Mouse (Mus musculus): ENCODE measurements at regions not wholly inside any gene's neighbourhood (a gene's known extent, or its start where the extent isn't known, plus 50 kb on each side); places are given as distances from the start of the nearest gene placed in this dataset.

DNA sequence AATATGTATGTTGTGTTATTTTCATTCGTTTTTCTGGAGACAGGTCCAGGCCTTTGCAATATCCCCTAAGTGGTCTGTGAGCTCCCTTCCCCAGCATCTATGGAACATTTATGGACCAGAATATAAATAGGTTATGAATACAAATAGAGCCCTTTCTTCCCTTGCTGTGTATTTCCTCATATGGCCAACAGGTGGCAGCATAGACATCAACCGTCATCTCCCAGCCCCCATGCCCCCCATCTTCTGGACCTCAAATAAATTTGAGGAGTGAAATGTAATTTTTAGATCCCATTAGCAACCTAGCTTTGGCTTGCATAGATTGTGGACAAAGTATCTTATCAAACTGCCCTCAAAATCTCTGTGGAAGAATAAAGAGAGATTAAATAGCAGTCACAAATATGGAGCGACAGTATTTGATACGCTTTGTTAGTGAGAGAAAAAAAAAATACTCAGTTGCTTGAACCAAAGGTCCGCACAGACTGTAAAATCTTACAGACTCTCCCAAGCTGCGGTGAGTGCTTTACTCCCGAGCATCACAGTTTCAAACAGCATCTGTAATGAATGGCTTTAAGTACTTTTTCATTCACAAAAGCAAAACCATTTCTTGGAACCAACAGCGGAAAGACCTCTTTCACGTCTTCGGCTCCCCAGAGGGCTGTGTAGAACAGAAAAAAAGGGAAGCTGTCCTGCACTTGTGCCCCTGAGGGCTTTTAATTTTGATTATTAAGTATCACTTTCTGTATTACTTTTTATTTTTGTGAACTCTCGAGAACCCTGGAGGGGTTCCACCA lies 101.6 kb downstream of the Zfp281 start:
- 68% methylated on average over 11 of the region's 11 CpGs for WGBS
- DNase-seq (ENCODE audit: low spot score): no peak

DNA sequence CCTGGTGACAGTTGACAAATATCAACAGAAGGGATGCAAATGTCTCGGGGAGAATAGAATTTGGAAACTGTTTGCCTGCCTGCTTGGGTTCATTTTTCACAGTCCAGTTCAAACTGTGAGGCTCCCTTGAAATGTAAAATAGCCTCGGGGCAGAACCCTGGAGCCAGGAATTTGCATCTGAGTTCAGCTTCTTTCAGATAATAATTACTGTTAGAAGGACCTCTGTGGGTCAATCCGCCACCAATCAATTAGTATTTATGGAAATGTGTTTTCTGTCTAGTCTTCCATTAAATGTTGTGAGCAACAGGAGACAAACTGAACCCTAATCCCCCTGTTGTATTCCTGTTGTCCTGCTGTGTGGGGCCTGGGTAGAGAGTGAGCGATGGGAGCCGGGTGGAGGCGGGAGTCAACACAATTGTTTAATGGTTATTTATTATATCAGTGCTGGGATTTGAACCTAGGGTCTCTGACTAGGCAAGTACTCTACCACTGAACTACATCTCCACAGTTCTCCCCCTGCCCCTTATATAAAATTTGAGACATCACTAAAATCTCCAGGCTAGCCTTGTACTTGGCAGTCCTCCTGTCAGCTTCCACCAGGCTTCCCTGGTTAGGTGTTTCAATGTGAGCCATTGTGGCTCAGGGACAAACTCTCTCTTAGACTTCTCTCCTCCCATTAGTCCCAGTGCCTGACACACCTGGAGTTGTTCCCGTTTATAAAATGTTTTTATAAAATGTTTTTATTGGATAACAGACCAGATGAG lies 103.3 kb downstream of the Zfp281 start:
- Histone ChIP-seq H3K4me3 (no peak overlapping the region), H3K36me3 (no peaks in the 10 kb centered on the region), H3K9me3 (replicated peaks) (no peaks in the 10 kb centered on the region), H3K27me3 (ENCODE audit: low read depth, poor library complexity, severe bottlenecking) (peaks cover 10% of the 10 kb centered on the region; the same call in 1 of the 2 replicates), H3K27ac (replicated peaks) (no peak overlapping the region), H3K4me1 (peaks cover 20% of the 10 kb centered on the region)
- 23% methylated on average over 7 of the region's 7 CpGs for WGBS
- no peak for DNase-seq (ENCODE audit: low spot score)

More for the DNA sequence above, 101.6 kb downstream of the Zfp281 start:
- H3K27me3 ChIP-seq (ENCODE audit: low read depth, poor library complexity, severe bottlenecking): peaks cover 10% of the 10 kb centered on the region; the same call in 1 of the 2 replicates
- H3K36me3 ChIP-seq: no peaks in the 10 kb centered on the region
- H3K9me3 ChIP-seq (replicated peaks): no peaks in the 10 kb centered on the region
- H3K4me1 ChIP-seq: peaks cover 20% of the 10 kb centered on the region
- no peak overlapping the region for H3K27ac ChIP-seq (replicated peaks)
- H3K4me3 ChIP-seq: no peak overlapping the region

GRCm38 (mm10) chr1:136728632-136728944 lies 103.9 kb downstream of the Zfp281 start:
- Histone ChIP-seq H3K36me3 (no peaks in the 10 kb centered on the region), H3K27ac (replicated peaks) (no peak overlapping the region), H3K4me1 (peaks cover 20% of the 10 kb centered on the region), H3K9me3 (replicated peaks) (no peaks in the 10 kb centered on the region), H3K27me3 (ENCODE audit: low read depth, poor library complexity, severe bottlenecking) (peaks cover 10% of the 10 kb centered on the region; the same call in 1 of the 2 replicates), H3K4me3 (no peak overlapping the region)
- WGBS: 78% methylated on average over 4 of the region's 4 CpGs
- no peak for DNase-seq (ENCODE audit: low spot score)

- no peaks in the 10 kb centered on the region for H3K36me3 ChIP-seq
- DNase-seq (ENCODE audit: low spot score): no peak
- H3K4me3 ChIP-seq: no peak overlapping the region
- H3K27ac ChIP-seq (replicated peaks): no peak overlapping the region
- peaks cover 10% of the 10 kb centered on the region; the same call in 1 of the 2 replicates for H3K27me3 ChIP-seq (ENCODE audit: low read depth, poor library complexity, severe bottlenecking)
- no peaks in the 10 kb centered on the region for H3K9me3 ChIP-seq (replicated peaks)
- H3K4me1 ChIP-seq: peaks cover 20% of the 10 kb centered on the region
- 62% methylated on average over 11 of the region's 11 CpGs for WGBS
Observed at GRCm38 (mm10) chr1:136730638-136731037, 105.9 kb downstream of the Zfp281 start.

- Histone ChIP-seq H3K4me1 (peaks cover 4% of the 10 kb centered on the region; the same call in 1 of the 2 replicates), H3K9me3 (replicated peaks) (no peaks in the 10 kb centered on the region), H3K27me3 (ENCODE audit: low read depth, poor library complexity, severe bottlenecking) (no peaks in the 10 kb centered on the region), H3K36me3 (no peaks in the 10 kb centered on the region), H3K27ac (replicated peaks) (no peak overlapping the region), H3K4me3 (no peak overlapping the region)
- WGBS: 17% methylated on average over 5 of the region's 5 CpGs
- DNase-seq (ENCODE audit: low spot score): no peak
Observed at GRCm38 (mm10) chr1:136738030-136738429, 113.3 kb downstream of the Zfp281 start.

- no peak overlapping the region for H3K27ac ChIP-seq (replicated peaks)
- no peak overlapping the region for H3K4me3 ChIP-seq
- H3K4me1 ChIP-seq: peaks cover 4% of the 10 kb centered on the region; the same call in 1 of the 2 replicates
- no peaks in the 10 kb centered on the region for H3K36me3 ChIP-seq
- DNase-seq (ENCODE audit: low spot score): peak; percentile 38
- no peaks in the 10 kb centered on the region for H3K9me3 ChIP-seq (replicated peaks)
- no peaks in the 10 kb centered on the region for H3K27me3 ChIP-seq (ENCODE audit: low read depth, poor library complexity, severe bottlenecking)
- WGBS: 78% methylated on average over 5 of the region's 5 CpGs
Observed at GRCm38 (mm10) chr1:136739486-136739885, 114.8 kb downstream of the Zfp281 start.

GRCm38 (mm10) chr1:136741061-136741460 lies 116.4 kb downstream of the Zfp281 start:
- DNase-seq (ENCODE audit: low spot score): no peak
- Histone ChIP-seq H3K4me3 (no peak overlapping the region), H3K4me1 (peaks cover 4% of the 10 kb centered on the region; the same call in 1 of the 2 replicates), H3K9me3 (replicated peaks) (no peaks in the 10 kb centered on the region), H3K36me3 (no peaks in the 10 kb centered on the region), H3K27ac (replicated peaks) (no peak overlapping the region), H3K27me3 (ENCODE audit: low read depth, poor library complexity, severe bottlenecking) (no peaks in the 10 kb centered on the region)
- WGBS: 92% methylated on average over 10 of the region's 10 CpGs

GRCm38 (mm10) chr1:136749188-136749587 lies 124.5 kb downstream of the Zfp281 start:
- Histone ChIP-seq H3K27ac (replicated peaks) (no peak overlapping the region), H3K4me1 (no peaks in the 10 kb centered on the region), H3K27me3 (ENCODE audit: low read depth, poor library complexity, severe bottlenecking) (no peaks in the 10 kb centered on the region), H3K9me3 (replicated peaks) (no peaks in the 10 kb centered on the region), H3K36me3 (no peaks in the 10 kb centered on the region), H3K4me3 (no peak overlapping the region)
- DNase-seq (ENCODE audit: low spot score): peak; percentile 42
- 59% methylated on average over 8 of the region's 8 CpGs for WGBS

GRCm38 (mm10) chr1:136751464-136752191 lies 126.9 kb downstream of the Zfp281 start:
- WGBS: 85% methylated on average over 14 of the region's 14 CpGs

DNA sequence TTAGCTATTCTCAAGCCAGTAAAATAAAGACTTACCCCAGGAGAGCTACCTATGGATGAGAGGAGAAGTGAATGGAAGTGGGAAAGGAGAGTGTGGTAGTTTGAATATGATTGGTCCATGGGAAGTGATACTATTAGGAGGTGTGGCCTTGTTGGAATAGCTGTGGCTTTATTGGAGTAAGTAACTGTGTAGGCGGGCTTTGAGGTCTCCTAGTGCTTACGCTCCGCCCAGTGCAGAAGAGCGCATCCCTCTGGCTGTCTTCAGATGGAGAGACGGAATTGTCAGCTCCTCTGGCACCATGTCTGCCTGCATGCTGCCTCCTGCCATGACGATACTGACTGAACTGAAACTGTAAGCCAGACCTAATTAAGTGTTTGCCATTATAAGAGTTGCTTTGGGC lies 129.6 kb downstream of the Zfp281 start:
- DNase-seq (ENCODE audit: low spot score): no peak
- Histone ChIP-seq H3K9me3 (replicated peaks) (no peaks in the 10 kb centered on the region; the same call in 1 of the 2 replicates), H3K27ac (replicated peaks) (no peak overlapping the region), H3K4me1 (no peaks in the 10 kb centered on the region), H3K27me3 (ENCODE audit: low read depth, poor library complexity, severe bottlenecking) (no peaks in the 10 kb centered on the region), H3K4me3 (no peak overlapping the region), H3K36me3 (no peaks in the 10 kb centered on the region)
- 90% methylated on average over 6 of the region's 6 CpGs for WGBS

More at GRCm38 (mm10) chr1:136751464-136752191, 126.9 kb downstream of the Zfp281 start:
- H3K4me1 ChIP-seq: no peaks in the 10 kb centered on the region
- H3K27ac ChIP-seq (replicated peaks): no peak overlapping the region
- DNase-seq (ENCODE audit: low spot score): no peak
- H3K27me3 ChIP-seq (ENCODE audit: low read depth, poor library complexity, severe bottlenecking): no peaks in the 10 kb centered on the region
- no peaks in the 10 kb centered on the region for H3K36me3 ChIP-seq
- H3K9me3 ChIP-seq (replicated peaks): no peaks in the 10 kb centered on the region
- no peak overlapping the region for H3K4me3 ChIP-seq

DNA sequence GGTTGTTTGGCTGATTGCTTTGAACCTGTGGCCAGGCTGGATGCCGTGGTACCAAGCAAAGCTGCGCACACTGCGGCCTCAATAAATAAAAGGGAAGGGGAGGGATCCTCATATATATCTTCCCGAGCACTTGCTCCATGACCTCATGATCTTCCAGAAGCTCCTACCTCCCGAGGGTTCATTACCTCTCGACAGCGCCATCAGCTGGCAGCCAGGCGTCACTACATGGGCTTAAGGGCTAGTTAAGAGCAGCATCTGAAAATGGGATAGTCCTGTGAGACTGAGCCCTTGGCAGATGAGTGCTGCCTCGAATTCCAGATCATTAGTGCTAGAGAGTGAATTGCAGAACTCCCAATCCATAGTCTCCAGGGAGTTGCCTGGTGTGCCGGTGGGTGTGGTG lies 134.0 kb downstream of the Zfp281 start:
- Histone ChIP-seq H3K9me3 (replicated peaks) (no peaks in the 10 kb centered on the region; the same call in 1 of the 2 replicates), H3K4me1 (no peaks in the 10 kb centered on the region), H3K36me3 (no peaks in the 10 kb centered on the region), H3K27me3 (ENCODE audit: low read depth, poor library complexity, severe bottlenecking) (no peaks in the 10 kb centered on the region), H3K27ac (replicated peaks) (no peak overlapping the region), H3K4me3 (no peak overlapping the region)
- WGBS: 69% methylated on average over 10 of the region's 10 CpGs
- no peak for DNase-seq (ENCODE audit: low spot score)

GRCm38 (mm10) chr1:136759164-136759563 lies 134.5 kb downstream of the Zfp281 start:
- Histone ChIP-seq H3K4me3 (no peak overlapping the region), H3K4me1 (no peaks in the 10 kb centered on the region), H3K36me3 (no peaks in the 10 kb centered on the region), H3K27ac (replicated peaks) (no peak overlapping the region), H3K9me3 (replicated peaks) (no peaks in the 10 kb centered on the region; the same call in 1 of the 2 replicates), H3K27me3 (ENCODE audit: low read depth, poor library complexity, severe bottlenecking) (no peaks in the 10 kb centered on the region)
- WGBS: 79% methylated on average over 4 of the region's 4 CpGs
- no peak for DNase-seq (ENCODE audit: low spot score)

All from midbrain, embryonic 10.5 days (tissue).